Mouse (Mus musculus) hindbrain, embryonic 14.5 days (tissue): Measurements from ENCODE around the gene Astn2. TPM values are rescaled to one million over a fixed set of nuclear protein-coding genes. Genes with fewer than 3 reads are reported as not detected.

Experiments used
- ATAC-seq: fragments of 200-750 bp; cut with Nextera tagmentation; 2 replicates; pipeline ENCODE4 v1.8.0; 2017; ENCODE audit warnings: moderate number of reproducible peaks, mild to moderate bottlenecking, moderate TSS enrichment, moderate library complexity; ENCODE audit not compliant: low FRiP score
- DNase-seq: peaks from one replicate; pipeline ENCODE4 v3.0.0-alpha.2; 2015; ENCODE audit warnings: low spot score
- H3K27ac ChIP-seq: fragments of 300-500 bp; sonication (generic); 2 replicates; pipeline ENCODE4 v1.5.1; 2014; ENCODE audit warnings: mild to moderate bottlenecking, moderate library complexity
- H3K27me3 ChIP-seq: fragments of 300-500 bp; sonication (generic); 2 replicates; pipeline ENCODE4 v1.6.1; 2014; ENCODE audit warnings: mild to moderate bottlenecking, low read length, mixed read lengths; ENCODE audit not compliant: control insufficient read depth, insufficient read depth
- H3K36me3 ChIP-seq: fragments of 300-500 bp; sonication (generic); replicated peaks from 2 replicates; pipeline ENCODE4 v1.6.1; 2014; ENCODE audit not compliant: control insufficient read depth, insufficient read depth
- H3K4me1 ChIP-seq: fragments of 300-500 bp; sonication (generic); replicated peaks from 2 replicates; pipeline ENCODE4 v1.6.1; 2014; ENCODE audit warnings: antibody characterized with exemption, low read length, mixed read lengths; ENCODE audit not compliant: control insufficient read depth, insufficient read depth
- H3K4me2 ChIP-seq: fragments of 300-500 bp; sonication (generic); replicated peaks from 2 replicates; pipeline ENCODE4 v1.6.1; 2014; ENCODE audit warnings: mild to moderate bottlenecking, moderate library complexity
- H3K4me3 ChIP-seq: fragments of 300-500 bp; sonication (generic); replicated peaks from 2 replicates; pipeline ENCODE4 v1.5.1; 2014; ENCODE audit warnings: mild to moderate bottlenecking, low read length
- H3K9ac ChIP-seq: fragments of 300-500 bp; sonication (generic); 2 replicates; pipeline ENCODE4 v1.6.1; 2014
- H3K9me3 ChIP-seq: fragments of 300-500 bp; sonication (generic); 2 replicates; pipeline ENCODE4 v1.6.1; 2016; ENCODE audit warnings: low read length; ENCODE audit not compliant: control insufficient read depth
- WGBS: fragments of 180-500 bp; shearing (Covaris S2); extraction: QIAGEN DNeasy Blood & Tissue Kit; methylation state at CpG from one replicate; pipeline ENCODE4 v1.1.7; 2014; 5-methylcytosine and 5-hydroxymethylcytosine counted together
- polyA plus RNA-seq: library from polyadenylated mRNA; unstranded; fragments of >200 nt; fragmentation: Nextera tagmentation; extraction: Ambion mirVana; gene quantifications from 2 replicates; pipeline ENCODE4 v1.2.1, GENCODE M21; 2014

The Astn2 gene
- polyA plus RNA-seq, 1 experiment from 2014 or later, result 4.4 TPM

DNA sequence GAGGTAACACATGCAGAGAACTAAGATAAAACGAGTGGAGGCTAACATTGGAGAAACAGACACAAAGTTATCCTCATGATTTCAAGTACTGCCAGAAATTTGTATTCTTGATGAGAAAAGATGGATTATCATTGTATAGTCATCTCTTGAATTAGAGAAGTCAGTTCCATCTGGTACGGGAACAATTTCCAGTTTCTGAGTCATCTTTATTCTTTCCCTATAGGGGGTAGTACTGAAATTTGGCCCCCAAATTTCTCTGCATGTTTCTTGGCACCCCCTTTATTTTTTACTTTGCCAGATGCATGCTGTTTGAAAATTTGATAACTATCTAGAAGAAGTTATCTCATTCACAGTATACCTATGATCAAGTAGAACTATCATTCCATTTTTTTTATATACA is 420.8 kb downstream of the Astn2 start:
- H3K4me1 ChIP-seq, result no peaks in the 10 kb centered on the region
- no peak overlapping the region for H3K4me3 ChIP-seq
- DNase-seq (no peak), ATAC-seq (no peak)
- H3K36me3 ChIP-seq, result no peaks in the 10 kb centered on the region
- no peak overlapping the region for H3K27ac ChIP-seq
- no peak overlapping the region for H3K4me2 ChIP-seq
- H3K9ac ChIP-seq, result no peak overlapping the region
- no peaks in the 10 kb centered on the region for H3K9me3 ChIP-seq
- H3K27me3 ChIP-seq, result no peaks in the 10 kb centered on the region
- 90% methylated on average over 2 of the region's 2 CpGs for whole genome bisulfite sequencing

DNA sequence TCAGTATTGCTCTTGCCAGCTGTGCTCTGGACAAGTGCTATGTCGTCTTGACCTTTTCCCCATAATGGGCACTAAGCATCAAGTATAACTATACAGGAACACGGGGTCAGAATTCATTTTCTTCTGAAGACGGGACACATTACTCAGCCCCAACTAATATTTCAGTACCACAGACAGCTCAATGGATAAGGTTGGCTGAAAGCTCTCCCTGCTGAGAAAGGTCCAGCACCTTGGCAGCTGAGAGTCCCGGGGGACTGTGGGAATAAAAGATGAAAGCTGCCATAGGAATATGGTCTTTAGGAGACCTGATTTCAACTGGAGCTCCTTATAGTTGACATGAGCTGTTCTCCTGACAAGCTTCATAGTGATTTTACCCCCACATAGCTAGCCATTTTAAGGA is 421.5 kb downstream of the Astn2 start:
- H3K4me2 ChIP-seq, result no peak overlapping the region
- ATAC-seq, result no peak
- H3K9me3 ChIP-seq, result no peaks in the 10 kb centered on the region
- no peak for DNase-seq
- no peak overlapping the region for H3K27ac ChIP-seq
- no peaks in the 10 kb centered on the region for H3K27me3 ChIP-seq
- no peak overlapping the region for H3K4me3 ChIP-seq
- H3K36me3 ChIP-seq, result no peaks in the 10 kb centered on the region
- H3K9ac ChIP-seq, result no peak overlapping the region
- H3K4me1 ChIP-seq, result no peaks in the 10 kb centered on the region
- WGBS, result 78% methylated on average over 4 of the region's 4 CpGs

DNA sequence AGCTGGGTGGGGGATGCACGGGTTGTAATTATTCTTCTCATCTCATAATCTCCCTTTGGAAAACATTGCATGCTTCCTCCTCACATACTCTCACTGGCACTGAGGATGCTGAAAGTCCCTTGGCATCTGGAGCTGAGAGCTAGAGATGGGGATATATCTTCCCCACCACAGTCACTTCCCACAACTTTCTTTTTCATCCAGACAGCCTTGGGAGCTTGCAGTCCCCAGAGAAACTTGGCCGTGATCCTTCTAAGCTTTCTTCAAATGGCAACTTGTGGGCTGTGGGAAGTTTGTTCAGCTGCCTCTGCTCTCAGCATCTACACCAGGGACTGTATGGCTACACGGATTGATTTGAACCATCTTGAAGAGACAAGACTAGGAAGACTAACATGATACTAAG is 428.2 kb downstream of the Astn2 start:
- H3K27ac ChIP-seq, result no peak overlapping the region
- no peaks in the 10 kb centered on the region for H3K9me3 ChIP-seq
- DNase-seq (no peak), ATAC-seq (no peak)
- no peaks in the 10 kb centered on the region for H3K4me1 ChIP-seq
- no peak overlapping the region for H3K4me3 ChIP-seq
- no peak overlapping the region for H3K9ac ChIP-seq
- no peak overlapping the region for H3K4me2 ChIP-seq
- H3K36me3 ChIP-seq, result no peaks in the 10 kb centered on the region
- H3K27me3 ChIP-seq, result no peaks in the 10 kb centered on the region
- 88% methylated on average over 3 of the region's 3 CpGs for WGBS

GRCm38 (mm10) chr4:65972395-65972794 is 432.0 kb downstream of the Astn2 start:
- H3K36me3 ChIP-seq, result no peaks in the 10 kb centered on the region
- ATAC-seq, result no peak
- H3K27ac ChIP-seq, result no peak overlapping the region
- no peak overlapping the region for H3K4me2 ChIP-seq
- H3K9me3 ChIP-seq, result no peaks in the 10 kb centered on the region
- no peak overlapping the region for H3K4me3 ChIP-seq
- no peak overlapping the region for H3K9ac ChIP-seq
- H3K27me3 ChIP-seq, result no peaks in the 10 kb centered on the region
- no peak for DNase-seq
- H3K4me1 ChIP-seq, result 0 out of 2 replicates have a peak, but pooled peaks cover 4% of the 10 kb centered on the region
- 88% methylated on average over 1 of the region's 1 CpGs for WGBS

GRCm38 (mm10) chr4:65969318-65969717 is 435.1 kb downstream of the Astn2 start:
- peak; percentile 74 for ATAC-seq
- H3K27me3 ChIP-seq, result no peaks in the 10 kb centered on the region
- H3K27ac ChIP-seq, result no peak overlapping the region
- no peak overlapping the region for H3K9ac ChIP-seq
- H3K4me1 ChIP-seq, result 0 out of 2 replicates have a peak, but pooled peaks cover 4% of the 10 kb centered on the region
- H3K36me3 ChIP-seq, result no peaks in the 10 kb centered on the region
- no peaks in the 10 kb centered on the region for H3K9me3 ChIP-seq
- H3K4me3 ChIP-seq, result no peak overlapping the region
- peak; percentile 46 for DNase-seq
- WGBS, result 67% methylated on average over 2 of the region's 2 CpGs
- H3K4me2 ChIP-seq, result no peak overlapping the region

DNA sequence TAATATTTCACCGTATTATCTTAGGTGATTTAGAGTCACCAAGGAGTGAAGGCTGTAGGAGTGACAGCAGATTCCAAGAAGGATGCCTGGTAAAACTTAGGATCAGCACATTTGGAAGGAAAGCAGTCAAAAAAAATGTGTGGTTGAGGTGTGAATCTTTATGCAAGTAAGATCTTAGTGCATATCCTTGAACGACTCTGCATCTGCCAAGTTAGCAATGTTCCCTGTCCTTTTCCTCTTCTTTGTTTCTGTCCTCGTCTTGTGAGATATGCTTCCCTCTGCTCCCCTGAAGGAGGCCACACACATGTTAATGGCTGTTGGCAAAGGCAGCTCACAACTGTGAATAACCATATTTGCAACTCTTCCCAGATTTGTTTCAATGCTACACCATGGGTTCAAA is 439.8 kb downstream of the Astn2 start:
- H3K27ac ChIP-seq, result no peak overlapping the region
- H3K4me1 ChIP-seq, result no peaks in the 10 kb centered on the region
- DNase-seq (no peak), ATAC-seq (no peak)
- H3K4me2 ChIP-seq, result no peak overlapping the region
- H3K27me3 ChIP-seq, result no peaks in the 10 kb centered on the region
- no peak overlapping the region for H3K9ac ChIP-seq
- no peaks in the 10 kb centered on the region for H3K9me3 ChIP-seq
- no peak overlapping the region for H3K4me3 ChIP-seq
- no peaks in the 10 kb centered on the region for H3K36me3 ChIP-seq
- 67% methylated on average over 3 of the region's 3 CpGs for WGBS

DNA sequence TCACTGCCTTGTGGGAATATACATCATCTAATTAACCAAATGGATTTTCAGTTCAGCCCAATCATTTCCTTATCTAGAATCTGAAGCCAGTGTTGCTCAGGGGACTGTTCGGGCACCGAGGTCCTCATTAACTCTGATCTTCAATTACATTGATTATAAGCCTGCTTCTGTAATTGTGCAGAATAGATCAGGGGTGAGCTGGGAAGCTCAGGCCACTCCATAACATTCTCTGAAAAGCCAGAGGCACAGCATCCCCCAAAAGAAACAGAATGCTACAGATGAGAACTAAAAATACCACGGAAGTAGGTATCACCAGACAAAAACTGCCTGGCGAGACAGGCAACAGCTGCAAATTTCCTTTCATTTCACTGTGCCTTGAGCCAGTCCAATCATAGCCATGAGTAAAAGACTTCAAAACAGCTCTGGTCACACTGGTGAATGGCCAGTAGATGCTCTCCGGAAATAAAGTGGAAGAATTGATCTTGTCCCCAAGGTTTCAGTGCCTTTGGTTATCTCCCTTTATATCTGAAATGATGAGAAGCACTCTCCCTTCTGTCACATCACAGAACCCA is 445.1 kb downstream of the Astn2 start:
- H3K4me3 ChIP-seq, result no peak overlapping the region
- no peak overlapping the region for H3K9ac ChIP-seq
- 70% methylated on average over 5 of the region's 5 CpGs for WGBS
- H3K27me3 ChIP-seq, result no peaks in the 10 kb centered on the region
- H3K4me1 ChIP-seq, result no peaks in the 10 kb centered on the region
- no peak overlapping the region for H3K4me2 ChIP-seq
- no peaks in the 10 kb centered on the region for H3K36me3 ChIP-seq
- DNase-seq, result no peak
- H3K27ac ChIP-seq, result no peak overlapping the region
- ATAC-seq, result no peak
- H3K9me3 ChIP-seq, result no peaks in the 10 kb centered on the region

- no peak overlapping the region for H3K4me3 ChIP-seq
- H3K4me1 ChIP-seq, result no peaks in the 10 kb centered on the region
- 90% methylated on average over 5 of the region's 5 CpGs for WGBS
Observed at GRCm38 (mm10) chr4:65958369-65959187, 445.8 kb downstream of the Astn2 start.

GRCm38 (mm10) chr4:65951918-65952317 is 452.5 kb downstream of the Astn2 start:
- Histone ChIP-seq H3K27me3 (no peaks in the 10 kb centered on the region), H3K36me3 (no peaks in the 10 kb centered on the region), H3K4me2 (no peak overlapping the region), H3K9ac (no peak overlapping the region), H3K27ac (no peak overlapping the region), H3K4me3 (no peak overlapping the region), H3K9me3 (no peaks in the 10 kb centered on the region), H3K4me1 (no peaks in the 10 kb centered on the region)
- no peak for ATAC-seq
- no peak for DNase-seq
- WGBS, result 89% methylated on average over 1 of the region's 1 CpGs

More at GRCm38 (mm10) chr4:65958369-65959187, 445.8 kb downstream of the Astn2 start:
- Histone ChIP-seq H3K9me3 (no peaks in the 10 kb centered on the region), H3K9ac (no peak overlapping the region), H3K36me3 (no peaks in the 10 kb centered on the region), H3K4me2 (no peak overlapping the region), H3K27me3 (no peaks in the 10 kb centered on the region), H3K27ac (no peak overlapping the region)
- DNase-seq, result no peak
- no peak for ATAC-seq
